Mouse (Mus musculus) ovary, postnatal 14 days (tissue): Measurements from ENCODE around the gene Atp8a1.

Source experiments
- DNase-seq: peaks from one replicate; pipeline ENCODE4 v3.0.0; 2022; ENCODE audit warnings: low spot score

The Atp8a1 gene

DNA sequence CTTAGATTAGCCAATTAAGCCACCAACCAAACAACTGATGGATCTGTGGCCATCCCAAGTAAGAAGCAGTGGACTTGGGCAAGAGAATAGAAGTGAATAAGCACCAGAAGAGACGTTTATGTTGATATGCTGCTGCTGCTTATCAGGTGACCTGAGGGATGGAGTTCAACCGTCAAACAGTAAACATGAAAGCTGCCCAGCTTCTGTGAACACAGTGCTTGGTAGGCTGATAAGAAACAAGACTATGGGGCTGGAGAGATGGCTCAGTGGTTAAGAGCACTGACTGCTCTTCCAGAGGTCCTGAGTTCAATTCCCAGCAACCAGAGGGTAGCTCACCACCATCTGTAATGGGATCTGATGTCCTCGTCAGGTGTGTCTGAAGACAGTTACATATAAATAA lies 168.4 kb downstream of the Atp8a1 start:
- DNase-seq: no peak

GRCm38 (mm10) chr5:67673008-67673407 lies 174.2 kb downstream of the Atp8a1 start:
- DNase-seq: no peak

GRCm38 (mm10) chr5:67670158-67670557 lies 177.1 kb downstream of the Atp8a1 start:
- no peak for DNase-seq

DNA sequence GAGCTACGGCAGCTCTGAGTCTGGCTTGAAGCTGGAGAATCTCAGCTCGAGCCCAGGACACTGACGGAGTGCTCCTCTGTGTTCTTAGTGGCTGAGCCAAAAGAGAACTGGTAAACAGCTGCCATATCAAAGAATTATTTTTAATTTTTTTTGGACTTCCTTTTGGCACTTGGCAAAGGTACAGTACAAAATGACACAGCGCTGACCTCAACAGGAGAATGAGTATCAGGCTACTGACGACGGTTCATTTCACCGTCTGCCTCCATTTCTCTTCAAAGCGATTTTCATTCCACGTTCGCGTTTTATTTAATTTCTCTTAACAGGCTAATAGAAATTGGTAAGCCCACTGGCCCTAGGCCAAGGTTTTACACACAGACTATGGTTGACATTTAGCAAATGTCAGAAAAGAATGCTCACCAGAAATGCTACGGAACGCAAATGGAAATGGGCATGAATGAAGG lies 177.8 kb downstream of the Atp8a1 start:
- DNase-seq: no peak

- no peak for DNase-seq
Measured at GRCm38 (mm10) chr5:67662715-67663114, 184.5 kb downstream of the Atp8a1 start.

- DNase-seq: no peak
Measured at GRCm38 (mm10) chr5:67659864-67660263, 187.4 kb downstream of the Atp8a1 start.

DNA sequence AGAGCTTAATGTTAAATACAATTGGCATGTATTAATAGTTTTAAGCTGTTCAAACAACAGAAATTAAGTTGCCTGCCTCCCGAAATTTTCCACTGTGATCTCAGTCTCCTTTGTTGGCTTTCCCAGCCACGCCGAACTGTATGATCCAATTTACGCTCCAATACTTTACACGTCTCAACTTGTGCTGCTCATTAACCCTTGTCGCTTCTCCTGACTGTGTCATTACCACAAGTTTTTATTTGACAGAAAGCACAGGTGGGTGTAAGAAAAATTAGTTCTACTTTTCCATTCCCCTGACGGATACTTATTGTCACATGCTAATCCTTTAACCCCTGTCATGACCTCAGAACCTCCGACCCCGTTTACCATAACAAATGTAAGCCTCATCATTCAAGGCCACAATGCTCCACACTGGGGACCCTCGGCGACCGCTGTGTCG lies 190.4 kb downstream of the Atp8a1 start:
- DNase-seq: no peak

- DNase-seq: no peak
Measured at GRCm38 (mm10) chr5:67655696-67656519, 191.3 kb downstream of the Atp8a1 start.

GRCm38 (mm10) chr5:67654572-67654971 lies 192.7 kb downstream of the Atp8a1 start:
- DNase-seq: no peak

- DNase-seq: no peak
Measured at GRCm38 (mm10) chr5:67653543-67653942, 193.7 kb downstream of the Atp8a1 start.

GRCm38 (mm10) chr5:67652468-67652867 lies 194.8 kb downstream of the Atp8a1 start:
- no peak for DNase-seq

GRCm38 (mm10) chr5:67650021-67650420 lies 197.2 kb downstream of the Atp8a1 start:
- no peak for DNase-seq

DNA sequence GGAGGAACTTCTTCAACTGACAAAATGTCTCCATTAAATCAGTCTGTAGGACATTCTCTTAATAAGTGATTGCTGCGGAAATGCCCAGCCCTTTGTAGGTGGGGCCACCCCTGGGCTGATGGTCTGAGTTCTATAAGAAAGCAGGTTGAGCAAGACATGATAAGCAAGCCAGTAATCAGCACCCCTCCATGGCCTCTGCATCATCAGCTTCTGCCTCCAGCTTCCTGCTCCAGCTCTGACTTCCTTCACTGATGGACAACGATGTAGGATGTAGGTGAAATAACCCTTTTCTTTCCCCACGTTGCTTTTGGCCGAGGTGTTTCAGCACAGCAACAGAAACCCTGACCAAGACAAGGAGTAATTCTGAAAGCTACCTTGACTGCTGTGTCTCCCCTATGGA lies 198.1 kb downstream of the Atp8a1 start:
- DNase-seq: no peak

DNA sequence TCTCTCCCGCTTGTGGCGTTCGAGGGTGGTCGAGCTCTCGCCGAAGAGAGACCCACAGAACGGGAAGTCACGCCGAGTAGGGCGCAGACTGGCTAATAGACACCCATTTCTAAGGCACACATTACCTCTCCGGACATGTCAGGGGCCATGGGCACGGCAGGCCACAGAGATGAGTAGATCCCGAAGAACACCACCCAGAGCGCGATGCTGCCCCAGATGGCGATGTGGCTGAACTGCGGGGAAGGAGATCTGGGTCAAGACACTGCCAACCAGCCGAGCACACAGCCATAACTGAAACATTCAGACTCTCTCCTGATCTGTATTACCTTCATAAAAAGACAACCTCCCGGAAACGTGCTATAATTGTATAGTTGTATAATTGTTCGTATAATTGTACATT lies 199.7 kb downstream of the Atp8a1 start:
- DNase-seq: no peak

- no peak for DNase-seq
Measured at GRCm38 (mm10) chr5:67646756-67647529, 200.3 kb downstream of the Atp8a1 start.

GRCm38 (mm10) chr5:67643537-67644255 lies 203.5 kb downstream of the Atp8a1 start:
- DNase-seq: no peak

DNA sequence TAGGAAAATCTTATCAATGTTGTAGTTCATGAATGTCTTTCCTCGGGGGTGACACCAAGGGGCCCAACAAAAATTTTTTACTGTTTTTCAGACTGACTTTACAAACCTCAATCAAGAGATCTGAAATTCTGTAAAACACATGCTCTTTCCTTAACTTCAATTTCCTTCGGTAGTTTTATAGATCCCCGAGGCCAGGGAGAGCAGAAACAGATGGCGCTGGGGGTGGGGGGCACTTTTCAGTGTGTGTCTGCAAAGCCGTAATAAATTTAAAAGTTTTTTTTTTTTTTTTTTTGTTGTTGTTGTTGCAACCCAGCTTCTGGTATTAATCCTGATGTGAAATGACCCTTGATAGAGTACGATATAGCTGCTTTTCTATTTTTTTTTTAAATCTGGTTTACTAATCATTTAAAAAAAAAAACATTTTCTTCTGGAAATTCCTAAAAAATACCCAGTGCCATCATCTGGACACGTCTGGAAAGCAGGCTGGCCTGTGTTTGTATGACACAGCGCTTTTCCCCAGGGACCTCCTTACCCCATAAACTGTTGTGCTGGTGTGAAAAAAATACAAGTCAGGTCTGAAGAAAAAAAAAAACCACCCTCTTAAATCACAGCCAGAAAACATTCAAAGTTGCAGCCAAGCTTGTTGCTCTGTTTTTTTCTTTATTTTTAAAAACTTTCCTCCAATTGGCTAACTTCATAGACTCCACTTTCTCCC lies 205.7 kb downstream of the Atp8a1 start:
- no peak for DNase-seq

DNA sequence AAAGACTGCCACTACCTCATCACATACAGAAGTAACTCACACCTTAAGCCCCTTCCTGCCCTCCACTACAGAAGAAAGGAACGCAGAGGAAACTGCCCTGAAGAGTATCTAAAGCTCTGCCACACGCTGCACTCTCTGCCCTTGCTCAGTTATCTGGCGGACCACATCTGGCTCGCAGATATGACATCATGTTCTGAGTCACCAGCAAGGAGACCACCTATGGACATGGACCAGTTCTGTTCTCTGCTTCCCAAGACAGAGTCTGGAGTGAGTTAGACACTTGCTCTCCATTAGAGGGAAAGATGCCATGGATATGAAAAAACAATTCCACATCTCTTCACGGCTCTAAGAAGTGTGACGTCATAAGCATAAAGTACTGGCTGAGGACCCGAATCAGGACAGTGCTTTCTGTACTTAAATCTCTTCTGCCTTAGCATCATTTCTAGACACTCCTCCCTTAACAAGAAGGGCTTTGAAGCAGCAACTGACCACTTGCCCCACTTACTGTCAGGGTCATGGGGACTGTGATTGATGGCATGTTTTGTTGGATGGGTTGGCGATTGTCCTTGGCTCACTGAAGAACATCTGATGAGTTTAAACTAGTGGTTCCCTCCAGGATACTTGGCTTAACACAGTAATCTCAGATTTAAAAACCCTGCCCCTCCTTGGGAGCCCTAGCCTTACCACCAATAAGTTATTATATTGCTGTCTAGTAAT lies 206.5 kb downstream of the Atp8a1 start:
- DNase-seq: no peak

DNA sequence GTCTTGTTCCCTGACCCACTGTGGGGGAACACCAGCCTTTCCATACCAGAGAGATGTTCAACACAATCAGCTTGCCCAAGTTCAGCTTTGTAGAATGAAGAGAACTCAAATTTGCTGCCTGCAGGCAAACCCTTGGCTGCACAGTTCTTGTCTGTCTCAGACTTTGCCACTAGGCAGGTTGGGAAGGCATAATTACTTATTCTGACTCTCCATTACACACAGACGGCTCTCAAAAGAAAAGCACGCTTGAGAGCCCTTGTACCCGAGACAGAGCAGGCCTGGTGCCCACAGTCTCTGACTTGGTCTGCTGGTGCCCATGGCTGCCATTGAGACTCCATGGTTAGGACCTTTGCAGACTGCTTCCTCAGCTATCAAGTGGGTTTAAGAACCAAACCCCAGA lies 212.9 kb downstream of the Atp8a1 start:
- DNase-seq: no peak

- no peak for DNase-seq
Measured at GRCm38 (mm10) chr5:67633831-67634268, 213.4 kb downstream of the Atp8a1 start.

- DNase-seq: no peak
Measured at GRCm38 (mm10) chr5:67633138-67633782, 214.0 kb downstream of the Atp8a1 start.
